ENCODE assay signal across 23 mouse cellular contexts in the genomic region with DNA sequence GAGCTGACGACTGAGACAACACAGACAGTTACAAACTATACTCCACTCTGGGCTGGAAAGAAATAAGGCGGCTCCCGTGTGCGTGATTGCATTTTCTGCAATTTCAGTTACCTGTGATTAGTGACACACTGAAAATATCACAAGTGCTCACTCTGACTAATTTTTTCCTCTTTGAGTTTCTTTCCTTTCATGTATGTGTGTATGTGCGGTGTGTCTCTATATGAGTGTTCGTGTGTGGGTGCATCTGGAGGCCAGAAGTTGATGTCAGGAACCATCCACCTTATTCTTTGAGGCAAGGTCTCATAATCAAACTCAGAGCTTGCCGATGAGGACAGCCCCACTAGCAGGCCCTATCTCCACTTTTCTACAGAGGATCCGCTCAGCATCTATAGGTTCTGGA.
DNase-seq lines count a peak whose midpoint lies in the region; ATAC-seq and TF ChIP-seq lines count a peak whose summit lies in the region.
"Had no signal": no experiment of that assay in that cellular context is flagged by ENCODE, and none has a peak within 500 bp of the region (broad histone marks: within the 10 kb centered on the region; RNA-seq: fewer than 3 reads in every experiment).

No protein-coding gene starts in this region.

- dilution Hi-C loops in CH12.LX (cut with MboI; ENCODE audit: extremely low pct_ligation_motif_present, extremely low pct_unique_long_range_greater_than_20kb, low sequenced_read_pairs): no loop called here

- TF ChIP-seq CTCF in CH12.LX (conservative IDR thresholded peaks at IDR 0.05 in 1 of 2, IDR thresholded peaks at IDR 0.05 in 1 of 2; ENCODE audit: low read depth in 2 of 2, low read length in 2 of 2): no peak

- H3K27me3 ChIP-seq in CH12.LX (replicated peaks): no peaks in the 10 kb centered on the region
- no peaks in the 10 kb centered on the region for H3K27me3 ChIP-seq in liver, embryonic 12.5 days (replicated peaks)
- H3K27me3 ChIP-seq: embryonic facial prominence, embryonic 13.5 days; embryonic facial prominence, embryonic 15.5 days; forebrain, embryonic 12.5 days had no signal

- H3K4me1 ChIP-seq in CH12.LX (ENCODE audit: control insufficient read depth in 1 of 2, insufficient read depth in 2 of 2): peaks cover 3 to 10% of the 10 kb centered on the region in 2 experiments; a peak in 3 of 4 replicates
- peaks cover 5% of the 10 kb centered on the region for H3K4me1 ChIP-seq in liver, embryonic 12.5 days
- H3K4me1 ChIP-seq: forebrain, embryonic 10.5 days; forebrain, embryonic 12.5 days had no signal

- H3K9ac ChIP-seq in CH12.LX (ENCODE audit: insufficient read depth, low read depth): no peak overlapping the region
- no peak overlapping the region for H3K9ac ChIP-seq in liver, embryonic 12.5 days
- H3K9ac ChIP-seq: embryonic facial prominence, embryonic 13.5 days; embryonic facial prominence, embryonic 15.5 days; forebrain, embryonic 12.5 days had no signal

- no peaks in the 10 kb centered on the region for H3K9me3 ChIP-seq in CH12.LX (replicated peaks; ENCODE audit: low read length)
- H3K9me3 ChIP-seq in liver, embryonic 12.5 days (replicated peaks): no peaks in the 10 kb centered on the region
- H3K9me3 ChIP-seq: embryonic facial prominence, embryonic 13.5 days; embryonic facial prominence, embryonic 15.5 days; forebrain, embryonic 10.5 days; forebrain, embryonic 12.5 days had no signal

- no peak overlapping the region for H3K4me2 ChIP-seq in CH12.LX (ENCODE audit: insufficient read depth, low read depth, poor library complexity, severe bottlenecking)
- H3K4me2 ChIP-seq in liver, embryonic 12.5 days: no peak overlapping the region
- H3K4me2 ChIP-seq: embryonic facial prominence, embryonic 13.5 days; embryonic facial prominence, embryonic 15.5 days; forebrain, embryonic 12.5 days had no signal

- 88% methylated on average over 8 of the region's 8 CpGs for WGBS in liver, embryonic 12.5 days (ENCODE audit: insufficient replicate concordance)

- H3K36me3 ChIP-seq in CH12.LX (replicated peaks in 1 of 2; ENCODE audit: control insufficient read depth in 1 of 2, insufficient read depth in 1 of 2, low read length in 1 of 2): peaks cover 58 to 92% of the 10 kb centered on the region in 2 experiments
- peaks cover 47% of the 10 kb centered on the region for H3K36me3 ChIP-seq in liver, embryonic 12.5 days

- DNase-seq in CD4-positive, CD25-positive, alpha-beta regulatory T cell, adult 2 months (ENCODE audit: low read depth, low spot score): peak; percentile 44
- DNase-seq in CH12.LX (ENCODE audit: extremely low read depth): no peak
- peak; percentile 58 for DNase-seq in induced T-regulatory cell, adult 2 months (ENCODE audit: low read depth)
- DNase-seq in spleen, postnatal 4 days (ENCODE audit: low spot score in 2 of 2): no peak
- DNase-seq in thymus, postnatal 0 days (ENCODE audit: low spot score): no peak
- no peak for DNase-seq in urinary bladder, postnatal 14 days (ENCODE audit: low spot score)
- DNase-seq: adrenal gland, adult 8-10 months; adrenal gland, postnatal 14 days; adrenal gland, postnatal 36 days; cerebellum, adult 11-12 months; cerebellum, adult 2 months; cerebellum, adult 9-10 months; cerebellum, postnatal 10 days; cerebellum, postnatal 36 days; embryo, embryonic 11 days had no signal

- no peak for TF ChIP-seq RAD21 in CH12.LX (IDR thresholded peaks at IDR 0.05; ENCODE audit: low read depth, low read length)

- H3K79me2 ChIP-seq in CH12.LX (replicated peaks; ENCODE audit: control insufficient read depth, extremely low read depth, insufficient read depth, poor library complexity, severe bottlenecking): no peaks in the 10 kb centered on the region

- no peak for TF ChIP-seq POLR2A in CH12.LX (IDR thresholded peaks at IDR 0.05; ENCODE audit: low read depth, low read length)

- H3K27ac ChIP-seq in CH12.LX (ENCODE audit: insufficient read depth, low read depth): no peak overlapping the region
- H3K27ac ChIP-seq in liver, embryonic 12.5 days: no peak overlapping the region
- H3K27ac ChIP-seq: embryonic facial prominence, embryonic 15.5 days; forebrain, embryonic 10.5 days; forebrain, embryonic 12.5 days had no signal

- ATAC-seq in liver, embryonic 12.5 days: no peak
- ATAC-seq: forebrain, embryonic 14.5 days; forebrain, embryonic 16.5 days had no signal

- no peak for TF ChIP-seq EP300 in CH12.LX (IDR thresholded peaks at IDR 0.05; ENCODE audit: low read length)

- in situ Hi-C loops in CH12.LX (cut with MboI; ENCODE audit: low pct_ligation_motif_present, low pct_unique_long_range_greater_than_20kb, low sequenced_read_pairs): no loop called here

- H3K4me3 ChIP-seq in CH12.LX (replicated peaks in 1 of 3; ENCODE audit: low read depth in 2 of 3, low read length in 2 of 3, poor library complexity in 1 of 3): no peak overlapping the region
- H3K4me3 ChIP-seq in liver, embryonic 12.5 days: no peak overlapping the region
- H3K4me3 ChIP-seq: embryonic facial prominence, embryonic 13.5 days; embryonic facial prominence, embryonic 15.5 days; erythroblast, embryonic 14.5 days; forebrain, embryonic 10.5 days; forebrain, embryonic 12.5 days had no signal

TF ChIP-seq in CH12.LX, 34 proteins besides CTCF, POLR2A, EP300 and RAD21:
- TF ChIP-seq ETS1 (conservative IDR thresholded peaks at IDR 0.05; ENCODE audit: low read depth, low read length) (no peak), JUND (conservative IDR thresholded peaks at IDR 0.05; ENCODE audit: low read depth, low read length) (peak; percentile 49), RCOR1 (conservative IDR thresholded peaks at IDR 0.05; ENCODE audit: low read depth, low read length) (no peak), ZKSCAN1 (IDR thresholded peaks at IDR 0.05; ENCODE audit: borderline replicate concordance, low read depth, low read length) (no peak), NELFE (IDR thresholded peaks at IDR 0.05; ENCODE audit: low read depth, low read length) (no peak), HCFC1 (IDR thresholded peaks at IDR 0.05; ENCODE audit: low read depth, low read length) (no peak)

Comparison
In these comparisons a context has a peak if more than half of its experiments do, and no peak if none do; other contexts are left out.
1. DNase-seq: peak in CD4-positive, CD25-positive, alpha-beta regulatory T cell, adult 2 months (single experiment) and induced T-regulatory cell, adult 2 months (single experiment); none in CH12.LX (single experiment), spleen, postnatal 4 days (0 of 2), thymus, postnatal 0 days (single experiment) and urinary bladder, postnatal 14 days (single experiment).